Mouse (Mus musculus) liver, adult 2 months (tissue): ENCODE measurements around the gene Elp4. TPM values are rescaled to one million over a fixed set of nuclear protein-coding genes. Genes with fewer than 3 reads are reported as not detected.

ENCODE experiments used
- DNase-seq: peaks from one replicate; pipeline ENCODE4 v3.0.0-alpha.2; 2011; ENCODE audit warnings: low read depth, low spot score; ENCODE audit errors: extremely low read depth
- H3K27ac ChIP-seq: fragments of 200-500 bp; replicated peaks from 2 replicates; pipeline ENCODE4 v1.5.1; 2012; ENCODE audit warnings: low read depth, mild to moderate bottlenecking, control low read depth, inconsistent platforms, low read length; ENCODE audit not compliant: insufficient read depth
- H3K27me3 ChIP-seq: fragments of 200-500 bp; 2 replicates; pipeline ENCODE4 v1.6.1; 2012; ENCODE audit warnings: mild to moderate bottlenecking, moderate library complexity, low read length, inconsistent platforms; ENCODE audit not compliant: control insufficient read depth, insufficient read depth
- H3K36me3 ChIP-seq: fragments of 200-500 bp; 2 replicates; pipeline ENCODE4 v1.6.1; 2012; ENCODE audit warnings: low read length, inconsistent platforms; ENCODE audit not compliant: control insufficient read depth, insufficient read depth
- H3K4me1 ChIP-seq: fragments of 200-500 bp; 2 replicates; pipeline ENCODE4 v1.6.1; 2011; ENCODE audit warnings: low read length; ENCODE audit not compliant: control insufficient read depth, insufficient read depth
- H3K4me3 ChIP-seq: fragments of 200-500 bp; 2 replicates; pipeline ENCODE4 v1.5.1; 2011; ENCODE audit warnings: low read depth, mild to moderate bottlenecking, control low read depth, low read length, moderate library complexity; ENCODE audit not compliant: insufficient read depth
- H3K79me2 ChIP-seq: fragments of 200-500 bp; 2 replicates; pipeline ENCODE4 v1.6.1; 2012; ENCODE audit warnings: inconsistent platforms, mild to moderate bottlenecking, low read length, moderate library complexity; ENCODE audit not compliant: control insufficient read depth, insufficient read depth
- H3K9ac ChIP-seq: fragments of 200-500 bp; 2 replicates; pipeline ENCODE4 v1.6.1; 2012; ENCODE audit warnings: low read depth, mild to moderate bottlenecking, control low read depth, inconsistent platforms, low read length
- CTCF ChIP-seq: fragments of 200-500 bp; IDR thresholded peaks from 2 replicates; pipeline ENCODE4 v1.5.1; 2011; ENCODE audit warnings: low read depth, low read length, control low read depth
- POLR2A ChIP-seq: fragments of 200-500 bp; IDR thresholded peaks from 2 replicates; pipeline ENCODE4 v1.6.1; 2011; ENCODE audit warnings: low read length, control low read depth; ENCODE audit not compliant: insufficient read depth; ENCODE audit errors: extremely low read depth
- WGBS: fragments of 180-500 bp; shearing (Covaris S2); methylation state at CpG from one replicate; pipeline ENCODE4 v1.1.7; 2018; 5-methylcytosine and 5-hydroxymethylcytosine counted together
- polyA plus RNA-seq: library from polyadenylated mRNA; depleted of rRNA; stranded (reverse); fragments of >200 nt; gene quantifications from 2 replicates; pipeline ENCODE4 v1.2.3, GENCODE M21; 2012
- total RNA-seq: library from RNA; depleted of rRNA; stranded (reverse); fragments of >200 nt; gene quantifications from 2 replicates; pipeline ENCODE4 v1.2.3, GENCODE M21; 2014

Elp4 gene
- total and polyA plus RNA-seq, 2 experiments: 7.7 to 16.2 TPM

DNA sequence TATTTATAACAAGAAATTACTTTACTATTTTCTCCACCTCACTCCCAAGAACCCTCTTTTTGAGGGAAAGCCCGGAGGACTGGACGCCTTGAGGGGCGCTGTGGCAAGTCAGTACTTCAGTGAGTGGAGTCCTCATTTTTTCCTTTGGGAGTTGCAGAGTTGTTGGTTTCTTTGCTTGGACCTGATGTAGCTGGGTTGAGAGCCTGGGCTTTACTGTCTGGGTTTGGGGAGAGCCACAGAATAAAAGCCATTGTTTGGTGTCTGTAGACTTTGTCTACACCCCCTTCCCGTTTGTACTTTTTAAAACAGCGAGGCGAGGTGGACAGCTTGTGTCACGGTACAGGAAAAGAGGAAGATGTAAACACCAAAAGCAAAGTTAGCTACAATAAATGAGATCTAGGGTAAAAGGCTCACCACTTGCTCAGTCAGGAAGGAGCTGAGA lies 225.5 kb downstream of the Elp4 start:
- H3K79me2 ChIP-seq: no peaks in the 10 kb centered on the region
- TF ChIP-seq CTCF (no peak), POLR2A (no peak)
- 5% methylated on average over 7 of the region's 7 CpGs for whole genome bisulfite sequencing
- no peak overlapping the region for H3K9ac ChIP-seq
- no peaks in the 10 kb centered on the region for H3K36me3 ChIP-seq
- DNase-seq: no peak
- no peak overlapping the region for H3K27ac ChIP-seq
- H3K4me3 ChIP-seq: no peak overlapping the region
- H3K4me1 ChIP-seq: peaks cover 20% of the 10 kb centered on the region
- peaks cover 62% of the 10 kb centered on the region for H3K27me3 ChIP-seq

DNA sequence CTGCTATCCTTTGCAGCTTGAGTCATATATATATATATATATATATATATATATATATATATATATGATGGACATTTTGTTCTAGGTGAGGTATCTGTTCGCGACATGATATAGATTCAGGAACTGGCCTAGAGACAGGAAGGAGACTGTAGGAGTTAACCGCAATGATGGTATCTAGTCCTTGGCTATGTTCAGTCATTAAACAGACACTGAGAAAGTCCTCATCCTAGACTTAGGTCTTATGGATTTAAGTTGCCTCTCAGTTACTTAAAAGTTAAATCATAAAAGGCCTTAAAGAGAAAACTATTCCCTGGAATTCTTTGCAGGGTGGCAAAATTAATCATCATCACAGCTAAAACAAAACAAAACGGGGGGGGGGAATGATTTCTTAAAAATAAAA lies 226.1 kb downstream of the Elp4 start:
- H3K9ac ChIP-seq: no peak overlapping the region
- WGBS: 20% methylated on average over 4 of the region's 4 CpGs
- no peak overlapping the region for H3K27ac ChIP-seq
- H3K27me3 ChIP-seq: peaks cover 64% of the 10 kb centered on the region
- H3K79me2 ChIP-seq: no peaks in the 10 kb centered on the region
- TF ChIP-seq CTCF (no peak), POLR2A (no peak)
- no peak overlapping the region for H3K4me3 ChIP-seq
- no peak for DNase-seq
- H3K36me3 ChIP-seq: no peaks in the 10 kb centered on the region
- peaks cover 24% of the 10 kb centered on the region for H3K4me1 ChIP-seq

DNA sequence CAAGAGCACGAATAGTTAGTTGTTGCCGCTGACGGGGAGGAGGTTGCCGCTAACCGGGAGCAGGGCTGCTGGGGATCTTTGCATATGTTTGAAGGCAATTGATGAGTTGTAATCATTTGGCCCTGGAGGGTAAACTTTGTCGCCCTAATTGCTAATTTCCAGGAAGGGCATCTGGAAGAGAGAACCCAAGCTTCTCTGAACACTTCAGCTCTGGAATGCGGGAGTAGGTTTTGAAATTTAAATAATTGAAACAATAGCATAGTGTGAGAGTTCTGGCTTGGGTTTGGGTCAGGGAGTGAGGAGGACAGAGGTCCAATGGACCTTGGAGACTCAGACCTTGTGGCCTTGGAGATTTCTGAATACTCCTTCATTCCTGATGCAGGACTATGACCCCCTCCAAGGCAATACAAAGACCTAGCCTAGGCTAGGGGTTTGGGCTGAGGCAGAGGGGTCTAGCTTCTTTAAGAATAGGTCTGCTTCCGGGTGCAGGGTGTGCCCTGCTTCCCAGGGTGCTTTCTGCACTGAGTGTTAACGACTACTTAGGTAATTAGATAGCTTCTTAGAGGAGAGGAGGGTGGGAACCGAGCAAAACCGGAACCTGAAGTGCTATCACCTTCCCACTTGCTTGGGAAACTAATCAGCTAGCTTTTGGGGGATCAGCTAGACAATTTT lies 226.8 kb downstream of the Elp4 start:
- WGBS: 7% methylated on average over 11 of the region's 11 CpGs
- DNase-seq: no peak

DNA sequence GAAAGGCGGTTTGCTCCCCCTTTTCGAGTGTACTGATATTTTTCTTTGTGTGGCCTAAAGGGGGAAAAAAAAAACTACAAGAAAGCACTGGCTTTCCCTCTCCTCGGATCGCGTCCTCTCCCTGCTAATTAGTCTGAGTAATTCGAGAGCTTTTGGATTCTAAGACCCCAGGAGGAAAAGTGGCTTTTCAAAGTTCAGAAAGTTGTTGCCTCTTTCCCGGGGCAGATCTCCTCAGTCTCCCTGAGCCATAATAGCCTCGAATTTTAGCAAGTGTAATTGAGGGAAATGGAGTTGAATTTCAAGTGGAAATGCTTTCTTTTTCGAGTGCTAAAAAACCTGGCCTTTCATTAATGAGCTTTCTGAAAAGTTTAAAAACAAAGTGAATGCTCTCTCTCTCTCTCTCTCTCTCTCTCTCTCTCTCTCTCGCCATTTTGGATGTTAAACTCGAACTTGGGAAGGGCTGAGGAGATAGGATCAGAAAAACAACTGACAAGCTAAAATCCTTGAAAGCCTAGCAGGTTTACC lies 227.4 kb downstream of the Elp4 start:
- Histone ChIP-seq H3K79me2 (no peaks in the 10 kb centered on the region), H3K4me1 (peaks cover 23% of the 10 kb centered on the region), H3K27me3 (peaks cover 64% of the 10 kb centered on the region), H3K9ac (no peak overlapping the region), H3K36me3 (no peaks in the 10 kb centered on the region), H3K4me3 (no peak overlapping the region), H3K27ac (no peak overlapping the region)
- TF ChIP-seq CTCF (no peak), POLR2A (no peak)
- no peak for DNase-seq
- WGBS: 4% methylated on average over 11 of the region's 11 CpGs

More for the DNA sequence above, 226.8 kb downstream of the Elp4 start:
- TF ChIP-seq POLR2A (no peak), CTCF (no peak)
- Histone ChIP-seq H3K79me2 (no peaks in the 10 kb centered on the region), H3K9ac (no peak overlapping the region), H3K4me1 (peaks cover 24% of the 10 kb centered on the region), H3K4me3 (no peak overlapping the region), H3K27me3 (peaks cover 61% of the 10 kb centered on the region), H3K36me3 (no peaks in the 10 kb centered on the region), H3K27ac (no peak overlapping the region)

DNA sequence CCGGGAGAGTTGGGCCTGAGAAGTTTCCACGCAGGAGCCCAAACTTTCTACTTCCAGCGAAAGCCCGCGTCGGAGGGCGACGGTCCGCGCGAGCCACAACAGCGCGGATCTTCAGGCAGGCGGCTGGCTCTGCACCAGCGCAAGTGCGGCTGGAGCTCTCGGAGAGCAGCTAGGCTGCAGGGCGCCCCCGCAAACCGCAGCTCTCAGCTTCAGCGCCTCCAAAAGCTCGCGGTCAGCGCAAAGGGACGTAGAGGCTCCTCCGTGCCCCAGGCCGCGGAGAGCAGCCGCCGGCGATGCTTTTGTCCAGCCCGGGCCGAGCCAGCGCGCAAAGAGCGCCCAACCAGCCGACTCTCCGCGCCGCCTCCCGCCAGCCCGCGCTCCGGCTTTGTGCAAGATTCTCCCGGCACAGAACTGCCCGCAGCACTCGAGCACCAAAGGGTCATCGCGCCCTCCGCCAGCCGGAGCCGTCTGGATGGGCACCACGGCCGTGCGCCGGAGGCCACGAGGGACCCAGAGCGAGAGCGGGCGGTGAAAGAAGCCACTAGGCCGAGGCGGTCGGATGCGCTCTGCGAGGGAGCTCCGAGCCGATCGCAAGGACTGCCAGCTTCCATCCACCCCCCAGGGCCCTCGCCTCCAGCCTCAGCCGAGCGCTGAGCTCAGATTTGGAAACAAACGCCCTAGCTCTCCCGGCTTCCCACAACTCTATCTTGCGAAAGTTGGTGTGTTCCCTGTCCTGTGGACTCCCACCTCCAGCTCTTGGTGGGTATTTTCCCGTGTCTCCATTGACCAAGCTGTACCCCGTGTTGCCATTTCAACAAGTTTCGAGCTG lies 228.1 kb downstream of the Elp4 start:
- Histone ChIP-seq H3K79me2 (no peaks in the 10 kb centered on the region), H3K4me3 (peak overlapping the region; percentile 29; the same call in 1 of the 2 replicates), H3K27ac (no peak overlapping the region), H3K36me3 (no peaks in the 10 kb centered on the region), H3K4me1 (peaks cover 21% of the 10 kb centered on the region), H3K9ac (no peak overlapping the region), H3K27me3 (peaks cover 62% of the 10 kb centered on the region)
- 2% methylated on average over 77 of the region's 77 CpGs for WGBS
- DNase-seq: no peak
- no peak for TF ChIP-seq CTCF
- no peak for TF ChIP-seq POLR2A
